9 mouse cellular contexts compared by ENCODE assay signal in the genomic region with DNA sequence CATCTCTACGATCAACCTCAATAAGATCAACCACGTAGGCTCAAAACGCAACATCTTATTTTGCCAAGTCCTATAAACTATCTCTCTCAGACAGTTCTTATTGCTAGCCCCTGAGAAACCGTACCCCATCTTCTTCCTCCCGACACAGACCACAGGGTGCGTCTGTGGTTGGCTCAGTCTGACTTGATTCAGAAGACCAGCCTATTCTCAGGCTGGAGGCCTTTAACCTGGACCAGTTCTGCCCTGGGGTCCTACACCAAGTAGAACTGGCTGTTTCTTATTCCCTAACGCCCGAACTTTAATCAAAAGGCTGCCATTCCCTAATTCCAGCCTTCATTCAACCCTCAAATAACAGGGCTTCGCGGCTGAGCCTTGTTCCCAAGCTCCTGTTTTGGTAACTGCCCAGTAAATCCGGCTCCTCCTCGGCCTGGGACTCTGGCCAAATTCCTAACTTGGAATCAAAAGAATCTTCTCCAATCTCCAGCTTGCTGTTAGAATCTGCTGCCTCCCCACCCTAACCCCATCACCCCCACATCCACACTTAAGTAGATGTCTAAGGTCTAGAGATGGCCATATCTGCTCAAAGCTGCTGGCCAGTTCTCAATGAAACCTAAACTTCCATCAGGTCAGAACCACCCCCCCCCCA.
DNase-seq lines count a peak whose midpoint lies in the region; ATAC-seq lines count a peak whose summit lies in the region.
"Had no signal": no experiment of that assay in that cellular context is flagged by ENCODE, and none has a peak within 500 bp of the region (broad histone marks: within the 10 kb centered on the region; RNA-seq: fewer than 3 reads in every experiment).

No protein-coding gene starts in this region.

- H3K27me3 ChIP-seq in limb, embryonic 12.5 days = 0 out of 2 replicates have a peak, but pooled peaks cover 1% of the 10 kb centered on the region
- H3K27me3 ChIP-seq in limb, embryonic 10.5 days (ENCODE audit: low read depth, poor library complexity, severe bottlenecking) = peaks cover 3% of the 10 kb centered on the region; the same call in 1 of the 2 replicates
- no peaks in the 10 kb centered on the region for H3K27me3 ChIP-seq in midbrain, embryonic 10.5 days (ENCODE audit: low read depth, poor library complexity, severe bottlenecking)
- H3K27me3 ChIP-seq: stomach, embryonic 15.5 days had no signal

- peaks cover 59% of the 10 kb centered on the region for H3K4me1 ChIP-seq in limb, embryonic 12.5 days (replicated peaks)
- peaks cover 48% of the 10 kb centered on the region for H3K4me1 ChIP-seq in limb, embryonic 10.5 days
- no peaks in the 10 kb centered on the region; the same call in 1 of the 2 replicates for H3K4me1 ChIP-seq in midbrain, embryonic 10.5 days

- H3K4me3 ChIP-seq in limb, embryonic 12.5 days (replicated peaks) = no peak overlapping the region
- no peak overlapping the region for H3K4me3 ChIP-seq in limb, embryonic 10.5 days
- H3K4me3 ChIP-seq in midbrain, embryonic 10.5 days = no peak overlapping the region
- H3K4me3 ChIP-seq: stomach, embryonic 15.5 days had no signal

- H3K9me3 ChIP-seq in limb, embryonic 12.5 days = no peaks in the 10 kb centered on the region
- no peaks in the 10 kb centered on the region for H3K9me3 ChIP-seq in limb, embryonic 10.5 days (replicated peaks)
- no peaks in the 10 kb centered on the region for H3K9me3 ChIP-seq in midbrain, embryonic 10.5 days (replicated peaks)
- H3K9me3 ChIP-seq: stomach, embryonic 15.5 days had no signal

- DNase-seq in adrenal gland, postnatal 10 days = peak; percentile 65
- DNase-seq in adrenal gland, postnatal 4 days (ENCODE audit: low spot score in 2 of 2) = no peak
- DNase-seq in limb, embryonic 10.5 days (ENCODE audit: low spot score) = no peak
- DNase-seq in heart, postnatal 14 days = peak; percentile 46 to 57
- DNase-seq in lung, postnatal 25 days (ENCODE audit: low spot score) = peak; percentile 58
- no peak for DNase-seq in midbrain, embryonic 10.5 days (ENCODE audit: low spot score)

- intact Hi-C loops in heart, postnatal 14 days (cut with DNase I) = no loop called here

- no peak overlapping the region for H3K4me2 ChIP-seq in limb, embryonic 12.5 days
- H3K4me2 ChIP-seq: stomach, embryonic 15.5 days had no signal

- 75% methylated on average over 12 of the region's 12 CpGs for WGBS in limb, embryonic 12.5 days
- WGBS in limb, embryonic 10.5 days = 89% methylated on average over 12 of the region's 12 CpGs
- WGBS in midbrain, embryonic 10.5 days = 85% methylated on average over 12 of the region's 12 CpGs

- peak overlapping the region; percentile 53; the same call in 1 of the 2 replicates for H3K27ac ChIP-seq in limb, embryonic 12.5 days
- H3K27ac ChIP-seq in limb, embryonic 10.5 days = no peak overlapping the region
- H3K27ac ChIP-seq in midbrain, embryonic 10.5 days (replicated peaks) = no peak overlapping the region
- H3K27ac ChIP-seq: stomach, embryonic 15.5 days had no signal

- ATAC-seq in limb, embryonic 12.5 days (ENCODE audit: insufficient number of reproducible peaks, insufficient read depth, low FRiP score, low TSS enrichment, low read depth) = no peak
- no peak for ATAC-seq in cerebellum, adult (ENCODE audit: insufficient number of reproducible peaks, low FRiP score, low TSS enrichment)

- H3K9ac ChIP-seq in limb, embryonic 12.5 days (replicated peaks) = no peak overlapping the region
- H3K9ac ChIP-seq: stomach, embryonic 15.5 days had no signal

- H3K36me3 ChIP-seq in limb, embryonic 12.5 days = no peaks in the 10 kb centered on the region
- H3K36me3 ChIP-seq in limb, embryonic 10.5 days = no peaks in the 10 kb centered on the region
- no peaks in the 10 kb centered on the region for H3K36me3 ChIP-seq in midbrain, embryonic 10.5 days
- H3K36me3 ChIP-seq: stomach, embryonic 15.5 days had no signal

Comparison
In these comparisons a context has a peak if more than half of its experiments do, and no peak if none do; other contexts are left out.
1. DNase-seq: peak in adrenal gland, postnatal 10 days (single experiment), heart, postnatal 14 days (2 of 2) and lung, postnatal 25 days (single experiment); none in adrenal gland, postnatal 4 days (0 of 2), limb, embryonic 10.5 days (single experiment) and midbrain, embryonic 10.5 days (single experiment).